Mouse (Mus musculus): ENCODE measurements around the gene Spaca4.

- TF ChIP-seq MAX (IDR thresholded peaks at IDR 0.05; ENCODE audit: low read length): no peak
- TF ChIP-seq HCFC1 (IDR thresholded peaks at IDR 0.05; ENCODE audit: low read depth, low read length): no peak
- no peak for TF ChIP-seq POLR2A (IDR thresholded peaks at IDR 0.05; ENCODE audit: control insufficient read depth in 1 of 2, insufficient read depth in 1 of 2, low read depth in 1 of 2, low read length in 2 of 2, poor library complexity in 1 of 2)
- no peak for TF ChIP-seq EP300 (IDR thresholded peaks at IDR 0.05; ENCODE audit: low read depth in 1 of 2, low read length in 2 of 2)
- TF ChIP-seq MAFK (IDR thresholded peaks at IDR 0.05; ENCODE audit: borderline replicate concordance, low read depth, low read length): no peak
- TF ChIP-seq GATA1 (IDR thresholded peaks at IDR 0.05; ENCODE audit: low read depth, low read length): no peak
- TF ChIP-seq CTCF (IDR thresholded peaks at IDR 0.05 in 2 of 3, conservative IDR thresholded peaks at IDR 0.05 in 1 of 3; ENCODE audit: control insufficient read depth in 1 of 3, insufficient read depth in 1 of 3, low read depth in 2 of 3, low read length in 3 of 3, poor library complexity in 1 of 3, severe bottlenecking in 1 of 3): no peak
- no peak for TF ChIP-seq ETS1 (IDR thresholded peaks at IDR 0.05; ENCODE audit: low read depth, low read length)
- TF ChIP-seq GABPA (IDR thresholded peaks at IDR 0.05; ENCODE audit: low read depth, low read length): no peak
- no peak for TF ChIP-seq UBTF (IDR thresholded peaks at IDR 0.05; ENCODE audit: borderline replicate concordance, insufficient read depth, low read depth, low read length)
These were observed 462 bp downstream of the Spaca4 start for GRCm38 (mm10) chr7:45725151-45725550.

All from MEL (cell line).